Mouse (Mus musculus): ENCODE measurements around the gene Hsh2d.
A peak's percentile ranks its signal among the peaks of the same experiment; 100 is the strongest.

Gene Hsh2d

DNA sequence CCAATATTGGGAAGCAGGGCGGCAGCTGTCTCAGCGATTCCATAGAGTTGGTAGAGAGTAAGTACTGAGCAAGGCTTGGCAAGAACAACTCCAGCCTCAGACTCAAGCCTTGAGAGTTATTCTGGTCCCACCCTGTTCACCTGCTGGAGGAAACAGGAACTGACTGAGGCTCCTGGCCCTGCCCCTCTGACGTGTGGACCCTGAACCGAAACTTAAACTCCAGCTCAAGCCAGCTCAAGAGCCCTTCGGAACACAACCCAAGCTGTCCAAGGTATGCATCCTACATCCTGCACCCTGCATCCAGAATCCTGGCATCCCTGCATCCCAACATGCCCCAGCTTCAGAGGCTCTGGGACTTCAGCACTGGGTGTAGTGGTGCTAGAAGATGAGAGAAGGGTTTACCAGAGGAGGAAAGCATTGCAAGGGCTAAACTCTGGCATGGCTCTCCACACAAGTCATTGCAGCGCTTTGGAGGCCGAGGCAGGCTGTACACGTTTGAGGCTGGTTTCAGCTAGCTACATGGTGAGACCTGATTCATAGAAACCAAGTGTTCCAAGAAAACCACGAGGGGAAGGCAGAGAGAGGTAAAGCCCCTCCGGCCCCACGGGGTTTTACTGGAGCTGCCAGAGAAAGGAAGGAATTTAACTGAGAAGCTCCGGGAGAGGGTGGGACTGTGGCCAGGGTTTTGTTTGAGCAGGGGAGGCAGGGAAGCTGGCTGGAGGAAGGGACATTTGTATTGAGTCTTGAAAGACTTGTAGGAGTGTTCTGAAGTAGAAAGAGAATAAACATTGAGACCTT lies at the start of gene Hsh2d:
Gene Hsh2d (plus strand): TSS at position 222 of the 798 bp plus-strand sequence.
- no peak for DNase-seq (ENCODE audit: low spot score)

- DNase-seq (ENCODE audit: low spot score): no peak
These were observed 46.1 kb upstream of the Hsh2d start for GRCm38 (mm10) chr8:72143256-72143824.

DNA sequence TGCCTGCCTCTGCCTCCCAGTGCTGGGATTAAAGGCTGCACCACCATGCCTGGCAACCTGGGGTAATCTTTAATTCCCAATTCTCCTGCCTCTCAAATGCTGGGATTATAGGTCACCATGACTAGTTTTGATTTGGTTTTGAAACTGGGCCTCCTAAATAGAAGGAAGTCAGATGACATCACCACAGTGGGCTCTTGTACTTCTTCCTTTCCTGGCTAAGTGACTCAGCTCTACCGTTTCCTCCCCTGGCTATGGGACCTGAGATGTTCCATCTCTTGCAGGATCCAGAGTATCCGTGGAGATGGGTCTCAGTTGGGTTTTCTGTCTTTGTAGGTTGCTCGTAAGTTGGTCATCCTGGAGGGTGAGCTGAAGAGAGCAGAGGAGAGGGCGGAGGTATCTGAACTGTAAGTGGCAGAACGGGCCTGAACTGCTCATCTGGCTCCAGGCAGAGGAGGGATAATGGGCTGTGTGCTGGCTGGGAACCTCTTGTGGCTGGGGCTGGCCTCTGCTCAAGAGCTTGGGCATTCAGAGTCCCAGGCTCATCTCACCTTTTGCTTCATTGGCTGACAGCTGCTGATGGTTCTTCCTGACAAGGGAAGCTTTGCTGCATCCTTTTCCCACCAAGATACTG lies 45.0 kb upstream of the Hsh2d start:
- DNase-seq (ENCODE audit: low spot score): no peak

GRCm38 (mm10) chr8:72145511-72145910 lies 43.9 kb upstream of the Hsh2d start:
- DNase-seq (ENCODE audit: low spot score): no peak

- DNase-seq (ENCODE audit: low spot score): peak; percentile 50
These were observed 43.4 kb upstream of the Hsh2d start for GRCm38 (mm10) chr8:72146056-72146455.

DNA sequence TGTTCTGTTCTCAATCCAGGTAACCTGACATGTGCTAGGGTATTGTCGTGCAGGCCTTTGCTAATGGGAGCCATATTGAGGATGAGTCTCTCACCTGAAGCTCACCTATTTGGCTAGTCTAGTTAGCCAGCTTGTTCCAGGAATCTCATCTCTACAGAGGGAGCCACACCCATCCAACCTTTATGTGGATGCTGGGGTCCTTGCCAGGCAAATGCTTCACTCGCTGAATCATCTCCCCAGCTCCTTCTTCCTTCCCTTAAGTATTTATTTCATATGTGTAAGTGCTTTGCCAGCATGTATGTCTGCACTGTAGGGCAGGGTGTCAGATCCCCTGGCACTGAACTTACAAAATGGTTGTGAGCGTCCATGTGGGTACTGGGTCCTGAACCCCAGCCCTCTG lies 42.9 kb upstream of the Hsh2d start:
- no peak for DNase-seq (ENCODE audit: low spot score)

GRCm38 (mm10) chr8:72147266-72147665 lies 42.2 kb upstream of the Hsh2d start:
- no peak for DNase-seq (ENCODE audit: low spot score)

- DNase-seq (ENCODE audit: low spot score): no peak
These were observed 40.4 kb upstream of the Hsh2d start for GRCm38 (mm10) chr8:72149056-72149455.

GRCm38 (mm10) chr8:72151418-72152078 lies 37.9 kb upstream of the Hsh2d start:
- DNase-seq (ENCODE audit: low spot score): no peak

DNA sequence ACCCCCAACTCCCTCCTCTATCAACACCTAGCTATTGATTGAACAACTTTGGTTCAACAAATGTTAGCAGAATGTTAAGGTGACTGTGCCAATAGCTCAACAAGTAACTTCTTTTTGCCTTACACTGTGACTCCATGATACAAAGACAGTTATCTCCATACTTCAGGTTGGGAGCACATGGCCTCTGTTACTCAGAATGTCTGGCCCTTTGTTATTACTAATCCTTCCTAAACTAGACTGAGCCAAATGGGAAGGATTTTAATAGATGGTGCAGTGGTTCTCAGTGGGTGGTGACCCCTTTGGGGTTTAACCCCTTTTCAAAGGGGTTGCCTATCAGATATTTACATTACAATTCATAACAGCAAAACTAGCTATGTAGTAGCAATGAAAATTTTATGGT lies 36.1 kb upstream of the Hsh2d start:
- no peak for DNase-seq (ENCODE audit: low spot score)

DNA sequence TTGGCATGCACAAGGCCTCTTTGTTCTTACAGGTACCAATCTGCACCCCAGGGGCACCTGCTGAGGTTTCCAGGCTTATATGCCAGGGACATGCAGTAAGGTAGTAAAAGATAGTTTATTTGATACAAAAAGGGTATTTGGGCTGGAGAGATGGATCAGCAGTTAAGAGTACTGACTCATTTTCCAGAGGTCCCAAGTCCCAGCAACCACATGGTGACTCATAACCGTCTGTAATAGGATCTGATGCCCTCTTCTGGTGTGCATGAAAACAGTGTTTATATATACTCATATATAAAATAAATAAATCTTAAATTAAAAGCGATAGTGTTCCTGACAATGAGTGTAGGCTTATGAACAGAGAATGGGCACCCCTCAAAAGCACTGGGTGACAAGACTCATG lies 31.3 kb upstream of the Hsh2d start:
- no peak for DNase-seq (ENCODE audit: low spot score)

GRCm38 (mm10) chr8:72158726-72159125 lies 30.7 kb upstream of the Hsh2d start:
- DNase-seq (ENCODE audit: low spot score): no peak

GRCm38 (mm10) chr8:72160007-72160406 lies 29.4 kb upstream of the Hsh2d start:
- DNase-seq (ENCODE audit: low spot score): no peak

- DNase-seq (ENCODE audit: low spot score): peak; percentile 86
These were observed 28.4 kb upstream of the Hsh2d start, which contains the start of gene Rab8a for GRCm38 (mm10) chr8:72160707-72161697. Rab8a (plus strand) TSS chr8:72161200.

DNA sequence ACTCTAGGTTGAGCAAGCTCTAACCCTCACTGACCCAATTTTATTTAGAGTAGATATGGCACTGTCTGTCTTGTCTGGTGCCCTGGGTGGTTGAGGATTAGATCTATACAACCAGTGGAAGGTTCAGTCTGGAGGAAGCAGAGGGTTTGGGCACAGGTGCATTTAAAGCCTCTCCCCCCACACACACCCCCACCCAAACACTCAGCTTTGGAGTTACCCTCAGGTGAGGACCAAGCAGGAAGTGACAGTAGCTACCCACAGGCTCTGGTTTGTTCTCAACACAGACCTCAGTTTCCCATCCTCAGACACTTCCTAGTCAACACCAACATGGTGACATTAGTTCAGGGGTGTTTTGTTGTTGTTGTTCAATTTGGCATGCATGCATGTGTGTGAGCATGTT lies 26.6 kb upstream of the Hsh2d start:
- DNase-seq (ENCODE audit: low spot score): no peak

GRCm38 (mm10) chr8:72169098-72169668 lies 20.3 kb upstream of the Hsh2d start:
- DNase-seq (ENCODE audit: low spot score): no peak

GRCm38 (mm10) chr8:72169681-72170249 lies 19.7 kb upstream of the Hsh2d start:
- no peak for DNase-seq (ENCODE audit: low spot score)

GRCm38 (mm10) chr8:72177346-72177925 lies 12.0 kb upstream of the Hsh2d start:
- DNase-seq (ENCODE audit: low spot score): peak; percentile 83

DNA sequence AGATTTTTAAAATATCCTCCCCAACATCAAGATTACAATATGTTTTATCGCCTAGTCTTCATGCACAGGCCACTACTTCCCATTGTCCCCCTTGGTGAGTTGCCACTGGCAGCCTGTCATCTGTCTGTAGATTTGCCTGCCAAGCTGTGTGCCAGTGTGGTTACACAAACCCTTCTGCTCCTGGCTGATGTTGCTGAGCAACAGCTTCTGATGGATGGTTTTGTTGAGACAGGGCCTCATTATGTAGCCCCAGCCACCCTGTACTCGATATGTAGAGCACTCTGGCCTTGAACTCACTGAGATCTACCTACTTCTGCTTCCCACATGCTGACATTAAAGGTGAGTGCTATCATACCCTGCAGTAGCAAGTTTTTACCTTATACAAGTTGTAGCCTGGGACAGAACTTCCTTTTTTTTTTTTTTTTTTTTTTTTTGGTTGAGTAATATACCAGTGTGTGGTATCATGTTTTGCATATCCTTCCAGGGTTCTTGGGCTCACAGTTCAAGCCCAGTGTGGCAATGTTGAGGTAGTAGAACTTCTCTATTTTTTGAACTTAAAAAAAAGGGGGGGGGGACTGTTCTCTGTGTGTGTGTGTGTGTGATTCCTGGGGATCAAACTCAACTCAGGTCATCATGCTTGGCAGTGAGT lies 5.8 kb upstream of the Hsh2d start:
- no peak for DNase-seq (ENCODE audit: low spot score)
